Mouse (Mus musculus): Measurements from ENCODE around the gene Dkkl1. TPM values are rescaled to one million over a fixed set of nuclear protein-coding genes. Genes with fewer than 3 reads are reported as not detected.
"Not testable (repeated sequence)": the region's sequence is repeated elsewhere in the genome, so short reads cannot be mapped to it uniquely, and the experiment has no call there.

The Dkkl1 gene
- polyA plus RNA-seq, 1 experiment from 2014 or later: 10.8 TPM

DNA sequence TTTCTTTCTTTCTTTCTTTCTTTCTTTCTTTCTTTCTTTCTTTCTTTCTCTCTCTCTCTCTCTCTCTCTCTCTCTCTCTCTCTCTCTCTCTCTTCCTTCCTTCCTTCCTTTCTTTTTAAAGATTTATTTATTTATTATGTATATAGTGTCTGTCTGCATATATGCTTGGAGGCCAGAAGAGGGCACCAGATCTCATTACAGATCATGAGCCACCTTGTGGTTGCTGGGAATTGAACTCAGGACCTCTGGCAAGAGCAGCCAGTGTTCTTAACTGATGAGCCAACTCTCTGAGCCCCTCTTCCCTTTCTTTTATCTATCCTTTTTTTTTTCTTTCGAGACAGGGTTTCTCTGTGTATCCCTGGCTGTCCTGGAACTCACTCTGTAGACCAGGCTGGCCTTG lies 38.2 kb downstream of the Dkkl1 start:
- H3K9ac ChIP-seq: not testable (repeated sequence)

GRCm38 (mm10) chr7:45172974-45173373 lies 39.0 kb downstream of the Dkkl1 start:
- 61% methylated on average over 7 of the region's 7 CpGs for whole genome bisulfite sequencing
- Histone ChIP-seq H3K4me3 (no peak overlapping the region), H3K36me3 (no peaks in the 10 kb centered on the region), H3K27me3 (peaks cover 75% of the 10 kb centered on the region), H3K9ac (no peak overlapping the region), H3K9me3 (no peaks in the 10 kb centered on the region), H3K4me1 (replicated peaks) (peaks cover 25% of the 10 kb centered on the region), H3K4me2 (no peak overlapping the region), H3K27ac (replicated peaks) (no peak overlapping the region)
- no peak for ATAC-seq (ENCODE audit: low FRiP score, low read depth)

More for the DNA sequence above, 38.2 kb downstream of the Dkkl1 start:
- not testable (repeated sequence) for ATAC-seq (ENCODE audit: low FRiP score, low read depth); H3K27ac ChIP-seq (replicated peaks); H3K9me3 ChIP-seq; H3K4me2 ChIP-seq; H3K4me3 ChIP-seq; H3K36me3 ChIP-seq
- peaks cover 18% of the 10 kb centered on the region for H3K4me1 ChIP-seq (replicated peaks)
- H3K27me3 ChIP-seq: peaks cover 75% of the 10 kb centered on the region
- WGBS: 69% methylated on average over 1 of the region's 1 CpGs

- H3K27me3 ChIP-seq: peaks cover 75% of the 10 kb centered on the region
- 94% methylated on average over 3 of the region's 3 CpGs for WGBS
- H3K9me3 ChIP-seq: no peaks in the 10 kb centered on the region
- H3K4me2 ChIP-seq: no peak overlapping the region
- H3K9ac ChIP-seq: no peak overlapping the region
- no peak overlapping the region for H3K4me3 ChIP-seq
- no peak for ATAC-seq (ENCODE audit: low FRiP score, low read depth)
- H3K27ac ChIP-seq (replicated peaks): no peak overlapping the region
- H3K36me3 ChIP-seq: no peaks in the 10 kb centered on the region
- H3K4me1 ChIP-seq (replicated peaks): peaks cover 12% of the 10 kb centered on the region
Observed at GRCm38 (mm10) chr7:45169495-45169894, 42.5 kb downstream of the Dkkl1 start.

GRCm38 (mm10) chr7:45168656-45169055 lies 43.3 kb downstream of the Dkkl1 start:
- H3K27me3 ChIP-seq: peaks cover 75% of the 10 kb centered on the region
- H3K4me1 ChIP-seq (replicated peaks): peaks cover 18% of the 10 kb centered on the region
- no peaks in the 10 kb centered on the region for H3K9me3 ChIP-seq
- H3K9ac ChIP-seq: no peak overlapping the region
- H3K4me3 ChIP-seq: peak overlapping the region; percentile 20
- no peaks in the 10 kb centered on the region for H3K36me3 ChIP-seq
- 3% methylated on average over 24 of the region's 24 CpGs for WGBS
- no peak overlapping the region for H3K27ac ChIP-seq (replicated peaks)
- no peak for ATAC-seq (ENCODE audit: low FRiP score, low read depth)
- H3K4me2 ChIP-seq: peak overlapping the region; percentile 47

- H3K27me3 ChIP-seq: peaks cover 79% of the 10 kb centered on the region
- 3% methylated on average over 19 of the region's 19 CpGs for WGBS
- no peak for ATAC-seq (ENCODE audit: low FRiP score, low read depth)
Observed at GRCm38 (mm10) chr7:45167761-45168445, 44.0 kb downstream of the Dkkl1 start.

DNA sequence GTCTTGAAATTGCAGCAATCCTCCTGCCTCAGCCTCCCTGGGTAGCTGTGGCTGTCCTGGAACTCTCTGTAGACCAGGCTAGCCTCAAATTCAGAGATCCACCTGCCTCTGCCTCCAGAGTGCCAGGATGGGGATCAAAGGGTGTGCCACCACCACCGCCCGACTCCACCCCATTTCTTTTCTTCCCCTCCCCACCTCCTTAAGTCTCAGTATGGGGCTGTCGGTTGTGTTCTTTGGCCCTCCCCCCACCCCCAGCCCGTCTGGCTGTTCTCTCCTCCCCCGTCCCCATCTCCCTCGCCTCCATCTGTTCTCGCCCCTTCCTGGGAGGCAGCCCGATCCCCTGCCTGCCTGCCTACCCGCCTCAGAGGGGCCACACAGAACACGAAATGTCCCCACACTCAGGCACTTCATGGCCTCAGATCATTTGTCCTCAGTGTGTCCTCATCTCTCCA lies 45.0 kb downstream of the Dkkl1 start:
- Histone ChIP-seq H3K9ac (no peak overlapping the region), H3K27me3 (peaks cover 80% of the 10 kb centered on the region), H3K36me3 (no peaks in the 10 kb centered on the region), H3K4me1 (replicated peaks) (peaks cover 28% of the 10 kb centered on the region), H3K9me3 (no peaks in the 10 kb centered on the region), H3K4me3 (no peak overlapping the region), H3K4me2 (no peak overlapping the region), H3K27ac (replicated peaks) (no peak overlapping the region)
- no peak for ATAC-seq (ENCODE audit: low FRiP score, low read depth)
- 28% methylated on average over 9 of the region's 10 CpGs for WGBS

More at GRCm38 (mm10) chr7:45167761-45168445, 44.0 kb downstream of the Dkkl1 start:
- Histone ChIP-seq H3K4me3 (0 out of 2 replicates have a peak overlapping the region, but pooled peaks have one; percentile 20), H3K36me3 (no peaks in the 10 kb centered on the region), H3K4me2 (peak overlapping the region; percentile 47; the same call in 1 of the 2 replicates), H3K9ac (no peak overlapping the region), H3K4me1 (replicated peaks) (peaks cover 19% of the 10 kb centered on the region), H3K27ac (replicated peaks) (no peak overlapping the region), H3K9me3 (no peaks in the 10 kb centered on the region)

DNA sequence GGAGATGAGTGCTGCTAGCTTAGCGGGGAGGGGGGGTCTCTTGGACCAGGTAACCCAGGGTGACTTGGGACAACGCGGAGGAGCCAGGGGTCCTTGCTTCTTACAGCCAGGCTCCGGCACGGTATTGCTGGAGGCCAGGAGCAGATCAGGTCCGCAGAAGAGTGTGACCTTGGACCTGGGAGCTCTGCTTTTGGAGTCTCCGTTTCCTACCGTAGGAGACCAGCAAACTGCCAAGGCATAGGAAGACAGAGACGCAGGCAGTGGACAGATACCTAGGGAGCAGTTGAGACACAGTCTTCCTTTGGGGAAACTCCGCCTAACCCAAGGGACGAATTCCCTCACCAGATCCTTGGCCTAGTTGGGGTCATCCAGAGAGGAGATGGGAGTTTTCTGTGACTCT lies 46.2 kb downstream of the Dkkl1 start:
- Histone ChIP-seq H3K4me1 (replicated peaks) (peaks cover 28% of the 10 kb centered on the region), H3K27ac (replicated peaks) (no peak overlapping the region), H3K4me3 (no peak overlapping the region), H3K27me3 (peaks cover 80% of the 10 kb centered on the region), H3K4me2 (no peak overlapping the region), H3K9me3 (no peaks in the 10 kb centered on the region), H3K9ac (no peak overlapping the region), H3K36me3 (0 out of 2 replicates have a peak, but pooled peaks cover 2% of the 10 kb centered on the region)
- WGBS: 50% methylated on average over 11 of the region's 11 CpGs
- ATAC-seq (ENCODE audit: low FRiP score, low read depth): no peak

- Histone ChIP-seq H3K4me1 (replicated peaks) (peaks cover 28% of the 10 kb centered on the region), H3K9ac (no peak overlapping the region), H3K4me3 (no peak overlapping the region), H3K27me3 (peaks cover 74% of the 10 kb centered on the region), H3K4me2 (no peak overlapping the region), H3K27ac (replicated peaks) (no peak overlapping the region), H3K36me3 (0 out of 2 replicates have a peak, but pooled peaks cover 6% of the 10 kb centered on the region), H3K9me3 (no peaks in the 10 kb centered on the region)
- 74% methylated on average over 5 of the region's 5 CpGs for WGBS
- ATAC-seq (ENCODE audit: low FRiP score, low read depth): no peak
Observed at GRCm38 (mm10) chr7:45164833-45165232, 47.1 kb downstream of the Dkkl1 start.

GRCm38 (mm10) chr7:45163735-45164490 lies 48.0 kb downstream of the Dkkl1 start, which contains the start of gene Slc17a7:
Gene Slc17a7 (plus strand): TSS chr7:45163949.
- Histone ChIP-seq H3K36me3 (0 out of 2 replicates have a peak, but pooled peaks cover 8% of the 10 kb centered on the region), H3K4me1 (replicated peaks) (peaks cover 28% of the 10 kb centered on the region), H3K9ac (peak within 1 kb of the TSS; percentile 37; the same call in 1 of the 2 replicates), H3K27ac (replicated peaks) (no peak within 1 kb of the TSS), H3K4me3 (peak within 1 kb of the TSS; percentile 37), H3K9me3 (no peaks in the 10 kb centered on the region), H3K4me2 (peak within 1 kb of the TSS; percentile 87), H3K27me3 (peaks cover 64% of the 10 kb centered on the region)
- ATAC-seq (ENCODE audit: low FRiP score, low read depth): no peak
- 1% methylated on average over 25 of the region's 41 CpGs for WGBS

DNA sequence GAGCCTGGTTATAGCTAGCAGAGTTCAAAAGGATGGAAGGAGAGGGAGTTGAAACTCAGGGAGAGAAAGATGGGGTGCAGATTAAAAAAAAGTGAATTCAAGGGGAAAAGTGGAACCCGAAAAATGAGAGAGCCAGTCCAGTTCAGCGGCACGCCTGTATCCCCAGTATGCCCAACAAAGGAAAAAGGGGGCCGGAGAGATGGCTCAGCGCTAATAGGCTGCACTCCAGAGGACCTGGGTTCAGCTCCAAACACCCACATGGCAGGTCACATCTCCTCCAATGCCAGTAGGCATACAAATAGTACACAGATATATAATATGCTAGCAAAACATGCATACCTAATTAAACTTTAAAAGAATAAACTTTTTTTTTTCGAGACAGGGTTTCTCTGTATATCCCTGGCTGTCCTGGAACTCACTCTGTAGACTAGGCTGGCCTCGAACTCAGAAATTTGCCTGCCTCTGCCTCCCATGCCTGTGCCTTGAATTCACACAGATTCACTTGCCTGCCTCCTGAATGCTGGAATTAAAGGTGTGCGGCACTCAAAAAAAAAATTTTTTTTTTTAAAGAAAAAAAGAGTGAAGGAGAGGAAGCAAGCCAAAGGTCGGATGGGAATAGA lies 48.8 kb downstream of the Dkkl1 start:
- Histone ChIP-seq H3K36me3 (0 out of 2 replicates have a peak, but pooled peaks cover 10% of the 10 kb centered on the region), H3K27me3 (peaks cover 56% of the 10 kb centered on the region), H3K27ac (replicated peaks) (no peak overlapping the region), H3K4me2 (peak overlapping the region; percentile 65; the same call in 1 of the 2 replicates), H3K9ac (no peak overlapping the region), H3K9me3 (no peaks in the 10 kb centered on the region), H3K4me3 (no peak overlapping the region), H3K4me1 (replicated peaks) (peaks cover 21% of the 10 kb centered on the region)
- 75% methylated on average over 9 of the region's 9 CpGs for WGBS
- ATAC-seq (ENCODE audit: low FRiP score, low read depth): no peak

GRCm38 (mm10) chr7:45162551-45162950 lies 49.4 kb downstream of the Dkkl1 start:
- Histone ChIP-seq H3K9ac (peak overlapping the region; percentile 38), H3K4me2 (peak overlapping the region; percentile 87), H3K4me3 (peak overlapping the region; percentile 43), H3K4me1 (replicated peaks) (peaks cover 16% of the 10 kb centered on the region), H3K27me3 (peaks cover 51% of the 10 kb centered on the region), H3K36me3 (0 out of 2 replicates have a peak, but pooled peaks cover 12% of the 10 kb centered on the region), H3K27ac (replicated peaks) (peak overlapping the region; percentile 74; the same call in 1 of the 2 replicates), H3K9me3 (no peaks in the 10 kb centered on the region)
- no peak for ATAC-seq (ENCODE audit: low FRiP score, low read depth)
- 20% methylated on average over 6 of the region's 6 CpGs for WGBS
